Mouse (Mus musculus): ENCODE data around the gene Dpf1. TPM values are rescaled to one million over a fixed set of nuclear protein-coding genes. Genes with fewer than 3 reads are reported as not detected.

Dpf1 gene
- polyA plus RNA-seq, 1 experiment from 2014 or later: 0.72 TPM

DNA sequence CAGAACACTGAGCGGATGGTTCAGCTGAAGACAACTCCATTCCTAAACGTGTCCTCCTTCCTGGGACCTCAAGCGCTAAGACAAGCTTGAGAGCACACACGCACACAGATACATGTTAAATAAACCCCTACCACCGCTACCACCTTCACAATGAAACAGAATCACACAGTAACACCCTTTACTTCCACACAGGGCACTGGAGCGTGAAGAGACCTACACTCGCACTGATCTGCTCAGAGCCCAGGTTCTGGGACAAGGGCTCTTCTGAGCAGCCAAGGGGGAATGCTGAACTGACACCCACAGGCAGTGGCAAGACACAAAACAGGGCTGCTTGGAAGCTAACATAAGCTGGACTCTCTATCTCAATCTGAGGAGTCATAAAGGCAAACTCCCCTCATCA lies 38.1 kb upstream of the Dpf1 start:
- Histone ChIP-seq H3K9ac (ENCODE audit: low read depth, low read length) (0 out of 2 replicates have a peak overlapping the region, but pooled peaks have one; percentile 15), H3K4me3 (replicated peaks; ENCODE audit: low read depth, low read length) (no peak overlapping the region), H3K36me3 (ENCODE audit: insufficient read depth, low read length) (no peaks in the 10 kb centered on the region), H3K27me3 (ENCODE audit: insufficient read depth, low read length) (no peaks in the 10 kb centered on the region), H3K27ac (peak overlapping the region; percentile 70), H3K9me3 (replicated peaks; ENCODE audit: low read length) (no peaks in the 10 kb centered on the region), H3K4me1 (replicated peaks; ENCODE audit: insufficient read depth, low read length) (0 out of 2 replicates have a peak, but pooled peaks cover 5% of the 10 kb centered on the region), H3K4me2 (ENCODE audit: low read length) (no peak overlapping the region)
- ATAC-seq (replicated peaks; ENCODE audit: low FRiP score, low read depth) (peak; percentile 40; the same call in 1 of the 2 replicates), DNase-seq (ENCODE audit: low spot score) (peak; percentile 22)
- TF ChIP-seq CTCF (IDR thresholded peaks at IDR 0.05; ENCODE audit: low read depth): no peak
- 44% methylated on average over 7 of the region's 7 CpGs for WGBS

DNA sequence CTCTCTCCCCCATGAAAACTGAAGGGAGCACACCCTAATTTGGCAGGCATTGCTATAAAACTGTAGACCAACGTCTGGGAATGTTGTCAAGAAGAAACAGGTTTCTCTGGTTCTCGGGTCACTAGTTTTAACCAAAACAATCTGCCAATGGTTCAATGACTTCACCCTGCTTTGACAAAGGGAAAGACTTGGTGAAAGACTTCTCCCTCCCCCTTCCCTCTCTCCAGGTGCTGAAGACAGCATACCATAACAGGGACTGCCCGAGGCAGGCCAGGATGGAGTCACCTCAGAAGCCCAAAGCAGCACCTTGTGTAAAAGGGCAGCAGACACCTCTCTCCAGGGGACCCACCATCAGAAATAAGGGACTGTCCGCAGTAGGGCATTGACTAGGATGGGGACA lies 36.8 kb upstream of the Dpf1 start:
- Histone ChIP-seq H3K27ac (peak overlapping the region; percentile 70), H3K9ac (ENCODE audit: low read depth, low read length) (no peak overlapping the region), H3K27me3 (ENCODE audit: insufficient read depth, low read length) (no peaks in the 10 kb centered on the region), H3K4me2 (ENCODE audit: low read length) (no peak overlapping the region), H3K4me3 (replicated peaks; ENCODE audit: low read depth, low read length) (no peak overlapping the region), H3K9me3 (replicated peaks; ENCODE audit: low read length) (no peaks in the 10 kb centered on the region), H3K36me3 (ENCODE audit: insufficient read depth, low read length) (no peaks in the 10 kb centered on the region), H3K4me1 (replicated peaks; ENCODE audit: insufficient read depth, low read length) (peaks cover 2% of the 10 kb centered on the region; the same call in 1 of the 2 replicates)
- WGBS: 32% methylated on average over 4 of the region's 4 CpGs
- peak; percentile 66 for DNase-seq (ENCODE audit: low spot score)
- TF ChIP-seq CTCF (IDR thresholded peaks at IDR 0.05; ENCODE audit: low read depth): no peak
- ATAC-seq (replicated peaks; ENCODE audit: low FRiP score, low read depth): peak; percentile 78

DNA sequence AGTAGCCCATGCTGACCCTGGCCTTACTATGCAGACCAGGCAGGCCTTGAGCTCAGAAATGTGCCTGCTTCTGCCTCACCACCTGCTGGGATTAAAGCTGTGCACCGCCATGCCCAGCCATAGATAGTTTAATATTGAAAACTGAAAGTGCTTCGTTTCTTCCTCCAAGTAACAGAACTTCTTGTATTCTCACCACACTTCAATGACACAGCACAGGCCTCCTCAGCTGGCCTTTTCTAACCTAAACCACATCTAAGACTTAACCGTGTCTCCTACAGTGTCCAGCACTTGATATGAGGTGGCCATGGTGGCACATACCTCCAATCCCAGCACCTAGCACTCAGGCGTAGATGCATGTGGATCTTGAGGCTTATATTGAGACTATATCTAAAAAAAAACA lies 33.3 kb upstream of the Dpf1 start:
- H3K36me3 ChIP-seq (ENCODE audit: insufficient read depth, low read length): no peaks in the 10 kb centered on the region
- no peak overlapping the region for H3K27ac ChIP-seq
- H3K4me1 ChIP-seq (replicated peaks; ENCODE audit: insufficient read depth, low read length): no peaks in the 10 kb centered on the region; the same call in 1 of the 2 replicates
- H3K9ac ChIP-seq (ENCODE audit: low read depth, low read length): no peak overlapping the region
- DNase-seq (ENCODE audit: low spot score): no peak
- WGBS: 87% methylated on average over 4 of the region's 4 CpGs
- no peak for TF ChIP-seq CTCF (IDR thresholded peaks at IDR 0.05; ENCODE audit: low read depth)
- no peaks in the 10 kb centered on the region for H3K27me3 ChIP-seq (ENCODE audit: insufficient read depth, low read length)
- H3K9me3 ChIP-seq (replicated peaks; ENCODE audit: low read length): no peaks in the 10 kb centered on the region
- H3K4me2 ChIP-seq (ENCODE audit: low read length): no peak overlapping the region
- no peak for ATAC-seq (replicated peaks; ENCODE audit: low FRiP score, low read depth)
- no peak overlapping the region for H3K4me3 ChIP-seq (replicated peaks; ENCODE audit: low read depth, low read length)

DNA sequence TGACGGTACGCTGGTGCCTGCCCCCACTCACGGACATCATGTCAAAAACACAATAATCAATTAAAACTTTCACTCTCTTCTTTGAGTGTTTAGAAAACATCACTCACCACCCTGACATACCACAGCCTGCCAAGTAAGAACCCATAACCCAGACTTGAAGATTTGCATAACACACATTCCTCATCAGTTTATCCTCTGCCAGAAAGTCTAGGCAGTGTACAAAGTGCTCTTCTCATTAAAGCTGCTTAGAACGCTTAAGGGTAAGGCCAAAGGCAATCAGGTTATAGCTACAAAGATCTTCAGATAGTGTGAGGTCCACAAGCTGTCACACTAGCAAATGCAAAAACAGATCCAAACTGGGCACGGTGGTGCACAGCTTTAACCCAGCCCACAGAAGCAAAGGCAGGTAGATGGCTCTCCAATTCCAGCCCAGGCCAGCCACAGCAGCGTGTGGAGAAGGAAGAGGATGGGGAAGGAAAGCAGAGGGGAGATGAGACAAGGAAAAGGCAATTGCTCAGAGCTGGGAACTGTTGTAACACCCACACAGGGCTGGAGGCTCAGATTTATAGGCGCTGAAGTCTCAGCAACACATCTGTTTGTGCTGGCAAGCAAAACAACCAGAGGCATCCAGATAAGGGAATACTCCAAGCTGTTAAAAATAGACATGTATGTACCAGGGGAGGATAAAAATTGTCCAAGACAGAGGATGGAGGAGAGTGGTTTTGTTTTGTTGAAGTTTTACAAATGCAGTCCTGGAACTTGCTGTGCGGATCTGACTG lies 31.9 kb upstream of the Dpf1 start:
- H3K9me3 ChIP-seq (replicated peaks; ENCODE audit: low read length): no peaks in the 10 kb centered on the region
- H3K4me1 ChIP-seq (replicated peaks; ENCODE audit: insufficient read depth, low read length): peaks cover under 1% of the 10 kb centered on the region; the same call in 1 of the 2 replicates
- TF ChIP-seq CTCF (IDR thresholded peaks at IDR 0.05; ENCODE audit: low read depth): no peak
- ATAC-seq (replicated peaks; ENCODE audit: low FRiP score, low read depth) (no peak), DNase-seq (ENCODE audit: low spot score) (peak; percentile 58)
- no peak overlapping the region for H3K9ac ChIP-seq (ENCODE audit: low read depth, low read length)
- no peak overlapping the region for H3K4me2 ChIP-seq (ENCODE audit: low read length)
- WGBS: 50% methylated on average over 8 of the region's 8 CpGs
- no peaks in the 10 kb centered on the region for H3K27me3 ChIP-seq (ENCODE audit: insufficient read depth, low read length)
- no peak overlapping the region for H3K4me3 ChIP-seq (replicated peaks; ENCODE audit: low read depth, low read length)
- no peaks in the 10 kb centered on the region for H3K36me3 ChIP-seq (ENCODE audit: insufficient read depth, low read length)
- peak overlapping the region; percentile 37; the same call in 1 of the 2 replicates for H3K27ac ChIP-seq

DNA sequence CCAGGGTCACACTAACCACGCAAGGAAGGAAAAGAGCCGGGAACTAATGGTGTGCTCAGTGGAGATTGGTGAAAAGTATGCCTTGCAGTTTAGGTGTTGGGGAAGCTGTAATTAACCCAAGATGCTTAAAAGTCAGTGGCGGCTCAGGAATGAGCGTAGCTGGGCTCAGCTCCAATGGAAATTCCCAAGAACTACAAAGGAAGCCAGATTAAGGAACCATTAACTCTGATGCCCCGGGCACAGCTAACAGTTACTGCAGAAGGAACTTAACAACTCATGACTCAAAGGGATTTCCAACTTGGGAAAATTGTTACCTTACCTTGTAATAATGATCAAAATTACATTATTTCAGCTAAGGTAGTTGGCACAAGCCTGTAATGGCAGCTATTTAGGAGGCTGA lies 27.0 kb upstream of the Dpf1 start:
- H3K4me1 ChIP-seq (replicated peaks; ENCODE audit: insufficient read depth, low read length): 0 out of 2 replicates have a peak, but pooled peaks cover 5% of the 10 kb centered on the region
- H3K27ac ChIP-seq: peak overlapping the region; percentile 47; the same call in 1 of the 2 replicates
- H3K4me2 ChIP-seq (ENCODE audit: low read length): no peak overlapping the region
- TF ChIP-seq CTCF (IDR thresholded peaks at IDR 0.05; ENCODE audit: low read depth): no peak
- H3K9ac ChIP-seq (ENCODE audit: low read depth, low read length): no peak overlapping the region
- DNase-seq (ENCODE audit: low spot score) (peak; percentile 53), ATAC-seq (replicated peaks; ENCODE audit: low FRiP score, low read depth) (no peak)
- WGBS: 28% methylated on average over 5 of the region's 5 CpGs
- H3K36me3 ChIP-seq (ENCODE audit: insufficient read depth, low read length): no peaks in the 10 kb centered on the region
- H3K9me3 ChIP-seq (replicated peaks; ENCODE audit: low read length): no peaks in the 10 kb centered on the region
- H3K4me3 ChIP-seq (replicated peaks; ENCODE audit: low read depth, low read length): no peak overlapping the region
- H3K27me3 ChIP-seq (ENCODE audit: insufficient read depth, low read length): no peaks in the 10 kb centered on the region

DNA sequence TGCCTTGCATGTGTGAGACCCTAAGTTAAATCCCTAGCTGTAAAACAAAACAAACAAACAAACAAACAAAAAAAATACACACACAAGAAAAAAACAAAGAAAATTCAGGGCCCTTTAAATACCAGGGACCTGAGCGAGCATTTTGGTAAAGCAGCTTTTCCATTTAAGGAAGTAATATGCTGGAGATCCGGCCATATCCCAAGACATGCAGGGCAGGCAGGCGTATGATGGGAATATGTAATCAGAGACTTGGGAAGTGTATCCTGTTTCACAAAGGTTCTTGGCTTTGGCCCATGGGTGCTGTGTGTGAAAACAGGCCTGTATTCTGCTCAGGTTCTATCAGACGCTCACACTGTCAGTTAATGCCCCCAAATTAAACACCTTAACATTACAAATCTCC lies 26.2 kb upstream of the Dpf1 start:
- no peak overlapping the region for H3K4me3 ChIP-seq (replicated peaks; ENCODE audit: low read depth, low read length)
- no peak overlapping the region for H3K4me2 ChIP-seq (ENCODE audit: low read length)
- H3K27ac ChIP-seq: peak overlapping the region; percentile 47; the same call in 1 of the 2 replicates
- TF ChIP-seq CTCF (IDR thresholded peaks at IDR 0.05; ENCODE audit: low read depth): no peak
- 69% methylated on average over 4 of the region's 4 CpGs for WGBS
- H3K4me1 ChIP-seq (replicated peaks; ENCODE audit: insufficient read depth, low read length): 0 out of 2 replicates have a peak, but pooled peaks cover 5% of the 10 kb centered on the region
- H3K36me3 ChIP-seq (ENCODE audit: insufficient read depth, low read length): no peaks in the 10 kb centered on the region
- no peaks in the 10 kb centered on the region for H3K9me3 ChIP-seq (replicated peaks; ENCODE audit: low read length)
- H3K27me3 ChIP-seq (ENCODE audit: insufficient read depth, low read length): no peaks in the 10 kb centered on the region
- H3K9ac ChIP-seq (ENCODE audit: low read depth, low read length): no peak overlapping the region
- ATAC-seq (replicated peaks; ENCODE audit: low FRiP score, low read depth) (no peak), DNase-seq (ENCODE audit: low spot score) (no peak)
